Mouse (Mus musculus): ENCODE measurements around the gene Tspan11.
A peak's percentile ranks its signal among the peaks of the same experiment; 100 is the strongest.

Gene Tspan11

GRCm38 (mm10) chr6:127992993-127993392 lies 105.6 kb downstream of the Tspan11 start:
- DNase-seq: peak; percentile 70 to 84

- peak in 1 of 2 experiments; percentile 49 for DNase-seq
Measured at GRCm38 (mm10) chr6:127996928-127997327, 109.5 kb downstream of the Tspan11 start.

- peak; percentile 86 to 87 for DNase-seq
Measured at GRCm38 (mm10) chr6:127999118-127999517, 111.7 kb downstream of the Tspan11 start.

GRCm38 (mm10) chr6:128000777-128001176 lies 113.4 kb downstream of the Tspan11 start:
- peak; percentile 60 to 80 for DNase-seq

GRCm38 (mm10) chr6:128001587-128001986 lies 114.2 kb downstream of the Tspan11 start:
- DNase-seq: no peak

- DNase-seq: no peak
Measured at GRCm38 (mm10) chr6:128002104-128002503, 114.7 kb downstream of the Tspan11 start.

GRCm38 (mm10) chr6:128002667-128003066 lies 115.3 kb downstream of the Tspan11 start:
- DNase-seq: peak in 1 of 2 experiments; percentile 47

- DNase-seq: no peak
Measured at GRCm38 (mm10) chr6:128003542-128003941, 116.2 kb downstream of the Tspan11 start.

All from cerebellum, postnatal 10 days (tissue).